Mouse (Mus musculus) layer of hippocampus, postnatal 10 days (tissue): Measurements from ENCODE around the gene Ppp1r27. TPM values are rescaled to one million over a fixed set of nuclear protein-coding genes. Genes with fewer than 3 reads are reported as not detected.
A peak's percentile ranks its signal among the peaks of the same experiment; 100 is the strongest.
"Not testable (repeated sequence)": the region's sequence is repeated elsewhere in the genome, so short reads cannot be mapped to it uniquely, and the experiment has no call there.

ENCODE experiments used
- DNase-seq, 2 experiments: peaks; one replicate each; pipeline ENCODE4 v3.0.0; 2021; ENCODE audit warnings: low spot score in 2 of 2
- total RNA-seq, 2 experiments: library from RNA; stranded (reverse); gene quantifications; 2 replicates each; pipeline ENCODE4 v1.2.3; 2021

Ppp1r27 gene
- total RNA-seq, 2 experiments from 2014 or later: not detected

DNA sequence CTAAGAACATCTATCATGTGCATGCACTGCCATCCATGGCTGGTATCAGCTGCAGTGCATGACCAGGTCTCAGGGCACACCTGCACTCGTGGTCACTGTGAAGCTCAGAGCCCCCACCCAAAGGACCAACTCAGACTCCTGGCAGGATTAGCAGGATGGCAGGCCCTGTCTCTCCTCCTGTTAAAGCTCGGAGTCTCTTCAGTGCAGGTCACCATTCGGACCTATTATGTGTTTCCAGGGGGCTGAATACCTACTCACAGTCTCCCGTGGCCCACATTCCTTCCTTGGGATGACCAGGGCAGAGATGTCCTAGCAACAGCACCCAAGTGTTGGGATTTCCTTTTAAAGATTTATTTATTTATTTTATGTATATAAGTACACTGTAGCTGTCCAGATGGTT, 33.8 kb downstream of the Ppp1r27 start:
- no peak for DNase-seq

DNA sequence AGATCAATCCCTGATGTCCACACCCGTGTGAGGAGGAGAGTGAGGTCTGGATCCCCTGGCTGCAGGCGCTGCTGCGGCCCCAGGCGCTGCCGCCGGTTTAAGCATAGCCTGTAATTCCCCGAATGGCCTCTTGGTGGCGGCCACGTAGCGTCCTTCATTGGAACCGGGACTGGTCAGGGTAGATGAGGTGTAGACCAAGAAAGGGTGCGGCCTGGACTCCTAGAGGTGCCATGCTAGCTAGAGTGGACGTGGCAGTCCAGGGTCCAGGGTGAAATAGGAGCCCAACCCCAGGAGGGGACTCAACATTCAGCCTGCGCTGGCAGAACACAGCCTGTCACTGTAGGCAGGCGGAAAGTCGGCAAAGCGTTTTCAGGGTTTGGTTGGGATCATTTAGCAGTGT, 35.3 kb downstream of the Ppp1r27 start:
- DNase-seq: peak; percentile 95 to 96

- DNase-seq: not testable (repeated sequence)
Measured at GRCm38 (mm10) chr11:120514262-120514661, 36.7 kb downstream of the Ppp1r27 start.

- DNase-seq: no peak
Measured at GRCm38 (mm10) chr11:120512790-120513453, 38.0 kb downstream of the Ppp1r27 start.

DNA sequence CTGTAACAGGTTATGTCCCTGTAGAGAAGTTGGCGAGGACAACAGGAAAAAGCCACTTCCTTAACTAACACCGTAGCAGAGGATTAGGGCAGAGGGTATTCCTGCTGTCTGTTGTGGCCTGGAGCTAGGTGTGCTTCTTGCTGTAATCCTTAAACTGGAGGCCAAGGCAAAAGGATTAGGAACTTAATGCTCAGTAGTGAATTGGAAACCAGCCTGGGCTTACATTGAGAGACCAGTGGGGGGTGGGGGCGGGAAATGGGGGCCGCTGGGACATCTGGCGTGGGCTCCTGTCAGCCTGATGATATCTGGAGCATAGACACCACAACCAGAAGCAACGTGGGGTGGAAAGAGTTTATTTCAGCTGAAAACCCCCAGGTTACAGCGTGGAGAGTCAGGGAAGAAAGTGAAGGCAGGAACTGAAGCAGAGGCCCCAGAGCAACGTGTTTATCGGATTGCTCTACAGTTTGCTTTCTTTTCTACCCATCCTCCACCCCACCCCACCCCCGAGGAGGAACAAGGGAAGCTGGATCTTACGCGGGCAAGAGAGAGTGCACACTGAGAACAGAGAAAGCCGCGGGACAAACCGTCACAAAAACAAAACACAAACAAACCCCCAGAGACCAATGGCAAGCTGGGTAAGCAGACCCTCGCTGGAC, 40.4 kb downstream of the Ppp1r27 start:
- no peak for DNase-seq

GRCm38 (mm10) chr11:120509940-120510339, 41.0 kb downstream of the Ppp1r27 start:
- no peak for DNase-seq

GRCm38 (mm10) chr11:120508290-120508870, 42.6 kb downstream of the Ppp1r27 start:
- no peak for DNase-seq

- no peak for DNase-seq
Measured at GRCm38 (mm10) chr11:120507611-120508289, 43.2 kb downstream of the Ppp1r27 start.

- DNase-seq: no peak
Measured at GRCm38 (mm10) chr11:120506899-120507298, 44.0 kb downstream of the Ppp1r27 start.

- no peak for DNase-seq
Measured at GRCm38 (mm10) chr11:120505661-120506060, 45.3 kb downstream of the Ppp1r27 start.

- DNase-seq: no peak
Measured at GRCm38 (mm10) chr11:120501701-120502100, 49.2 kb downstream of the Ppp1r27 start.

- no peak for DNase-seq
Measured at GRCm38 (mm10) chr11:120501018-120501417, 49.9 kb downstream of the Ppp1r27 start.

DNA sequence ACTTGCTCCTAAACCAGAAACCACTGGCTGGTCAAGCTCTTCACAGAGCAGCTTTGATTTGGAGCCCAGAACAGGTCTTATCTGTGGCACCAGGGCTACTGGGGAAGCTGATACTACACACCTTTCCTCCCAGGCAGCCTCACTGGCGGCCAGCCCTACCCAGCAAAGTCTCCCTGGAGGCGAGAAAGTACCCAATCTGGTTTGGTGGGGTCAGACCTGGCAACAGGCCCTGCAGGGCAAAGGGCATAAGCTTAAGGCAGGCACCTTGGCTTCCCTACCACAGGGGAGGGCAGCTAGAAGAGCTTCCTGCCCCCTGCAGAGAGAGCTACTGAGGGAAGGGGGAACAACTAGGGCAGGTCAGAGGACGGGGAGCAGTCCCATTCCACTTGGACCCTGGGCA, 50.6 kb downstream of the Ppp1r27 start:
- DNase-seq: no peak

Other genes with a start within 250 kb of the Ppp1r27 start
- 1,000 to 10,000 TPM; 2,523 to 2,576 TPM for gene Actg1, start 202.6 kb downstream of the Ppp1r27 start, total RNA-seq
- not detected for gene Fscn2, start 189.6 kb downstream of the Ppp1r27 start, total RNA-seq
- gene Faap100, start 172.4 kb downstream of the Ppp1r27 start, total RNA-seq: 10 to 100 TPM; 58.8 to 62.0 TPM
- gene Nploc4, start 113.4 kb downstream of the Ppp1r27 start, total RNA-seq: 10 to 100 TPM; 71.2 to 71.4 TPM
- gene Tspan10, start 108.5 kb downstream of the Ppp1r27 start, total RNA-seq: 10 to 100 TPM in 1 of 2 experiments, not detected in 1; 12.5 TPM
- under 1 TPM; 0.20 to 0.41 TPM for gene Pde6g, start 97.6 kb downstream of the Ppp1r27 start, total RNA-seq
- gene Oxld1, start 93.1 kb downstream of the Ppp1r27 start, total RNA-seq: 10 to 100 TPM; 10.4 to 10.5 TPM
- 10 to 100 TPM; 26.5 to 27.8 TPM for gene Ccdc137, start 93.0 kb downstream of the Ppp1r27 start, total RNA-seq
- 10 to 100 TPM; 57.9 to 61.5 TPM for gene Arl16, start 83.5 kb downstream of the Ppp1r27 start, total RNA-seq
- 10 to 100 TPM; 76.4 to 82.3 TPM for gene Mrpl12, start 66.5 kb downstream of the Ppp1r27 start, total RNA-seq
- gene Slc25a10, start 59.3 kb downstream of the Ppp1r27 start, total RNA-seq: 10 to 100 TPM; 24.5 to 25.8 TPM
- under 1 TPM in 1 of 2 experiments, not detected in 1; 0.18 TPM for gene Gcgr, start 20.4 kb downstream of the Ppp1r27 start, total RNA-seq
- gene Mcrip1, start 1.4 kb downstream of the Ppp1r27 start, total RNA-seq: 100 to 1,000 TPM in 1 of 2 experiments, 10 to 100 TPM in 1; 95.4 to 107 TPM
- gene P4hb, start 22.1 kb upstream of the Ppp1r27 start, total RNA-seq: 100 to 1,000 TPM; 153 to 161 TPM
- gene Arhgdia, start 30.5 kb upstream of the Ppp1r27 start, total RNA-seq: 100 to 1,000 TPM; 344 to 379 TPM
- gene Alyref, start 47.2 kb upstream of the Ppp1r27 start, total RNA-seq: 10 to 100 TPM; 79.8 to 91.3 TPM
- 100 to 1,000 TPM in 1 of 2 experiments, 10 to 100 TPM in 1; 93.5 to 107 TPM for gene Anapc11, start 47.3 kb upstream of the Ppp1r27 start, total RNA-seq
- gene Npb, start 57.3 kb upstream of the Ppp1r27 start, total RNA-seq: 1 to 10 TPM; 2.2 to 2.4 TPM
- gene Pcyt2, start 66.8 kb upstream of the Ppp1r27 start, total RNA-seq: 100 to 1,000 TPM; 132 to 145 TPM
- gene Sirt7, start 74.1 kb upstream of the Ppp1r27 start, total RNA-seq: 10 to 100 TPM; 33.5 to 39.7 TPM
- gene Mafg, start 82.5 kb upstream of the Ppp1r27 start, total RNA-seq: 10 to 100 TPM; 79.3 to 86.7 TPM
- gene Pycr1, start 92.6 kb upstream of the Ppp1r27 start, total RNA-seq: 1 to 10 TPM; 3.5 to 5.3 TPM
- gene Myadml2, start 97.0 kb upstream of the Ppp1r27 start, total RNA-seq: 1 to 10 TPM; 1.1 to 2.1 TPM
- 1 to 10 TPM; 5.8 to 7.4 TPM for gene Notum, start 110.0 kb upstream of the Ppp1r27 start, total RNA-seq
- gene Aspscr1, start 121.8 kb upstream of the Ppp1r27 start, total RNA-seq: 10 to 100 TPM; 55.5 to 62.5 TPM
- gene Cenpx, start 162.6 kb upstream of the Ppp1r27 start, total RNA-seq: 10 to 100 TPM; 30.1 to 32.0 TPM
- 10 to 100 TPM; 61.1 to 71.1 TPM for gene Lrrc45, start 162.8 kb upstream of the Ppp1r27 start, total RNA-seq
- gene Rac3, start 170.3 kb upstream of the Ppp1r27 start, total RNA-seq: 100 to 1,000 TPM; 247 to 249 TPM
- 10 to 100 TPM in 1 of 2 experiments, 1 to 10 TPM in 1; 7.8 to 10.2 TPM for gene Dcxr, start 176.1 kb upstream of the Ppp1r27 start, total RNA-seq
- gene Cbr2, start 181.0 kb upstream of the Ppp1r27 start, total RNA-seq: 1 to 10 TPM; 2.6 to 2.8 TPM
- gene Hmga1b, start 211.7 kb upstream of the Ppp1r27 start, total RNA-seq: 10 to 100 TPM; 18.7 to 22.2 TPM
- gene Rfng, start 233.1 kb upstream of the Ppp1r27 start, total RNA-seq: 10 to 100 TPM; 89.5 to 91.8 TPM
- gene Gps1, start 233.1 kb upstream of the Ppp1r27 start, total RNA-seq: 100 to 1,000 TPM; 136 to 144 TPM
- 10 to 100 TPM; 42.3 to 44.5 TPM for gene Dus1l, start 245.3 kb upstream of the Ppp1r27 start, total RNA-seq